Mouse (Mus musculus) thymus, adult 2 months (tissue): ENCODE measurements around the gene Samd4b. TPM values are rescaled to one million over a fixed set of nuclear protein-coding genes. Genes with fewer than 3 reads are reported as not detected.

Experiments
- DNase-seq: peaks from one replicate; pipeline ENCODE4 v3.0.0; 2021
- H3K27ac ChIP-seq: fragments of 200-500 bp; 2 replicates; pipeline ENCODE4 v1.5.1; 2012; ENCODE audit warnings: low read length, control low read depth; ENCODE audit not compliant: control insufficient read depth, insufficient read depth
- H3K27me3 ChIP-seq: fragments of 200-500 bp; 2 replicates; pipeline ENCODE4 v1.6.1; 2012; ENCODE audit warnings: mild to moderate bottlenecking, low read length, moderate library complexity, mixed read lengths; ENCODE audit not compliant: control insufficient read depth, insufficient read depth
- H3K36me3 ChIP-seq: fragments of 200-500 bp; 2 replicates; pipeline ENCODE4 v1.6.1; 2012; ENCODE audit warnings: mild to moderate bottlenecking, low read length, moderate library complexity; ENCODE audit not compliant: control insufficient read depth, insufficient read depth
- H3K4me1 ChIP-seq: fragments of 200-500 bp; replicated peaks from 2 replicates; pipeline ENCODE4 v1.6.1; 2012; ENCODE audit warnings: low read length; ENCODE audit not compliant: control insufficient read depth, insufficient read depth
- H3K4me3 ChIP-seq: fragments of 200-500 bp; 2 replicates; pipeline ENCODE4 v1.5.1; 2012; ENCODE audit warnings: mild to moderate bottlenecking, low read length, control low read depth, moderate library complexity; ENCODE audit not compliant: control insufficient read depth, insufficient read depth
- CTCF ChIP-seq: fragments of 200-500 bp; IDR thresholded peaks from 2 replicates; pipeline ENCODE4 v1.5.1; 2012; ENCODE audit warnings: mild to moderate bottlenecking, control low read depth, low read length, moderate library complexity, borderline replicate concordance; ENCODE audit not compliant: control insufficient read depth, poor library complexity, insufficient read depth; ENCODE audit errors: extremely low read depth
- POLR2A ChIP-seq: fragments of 200-500 bp; IDR thresholded peaks from 2 replicates; pipeline ENCODE4 v1.6.1; 2012; ENCODE audit warnings: mild to moderate bottlenecking, low read length, control low read depth, moderate library complexity; ENCODE audit not compliant: control insufficient read depth, poor library complexity, insufficient read depth; ENCODE audit errors: extremely low read depth
- WGBS: fragments of 180-500 bp; shearing (Covaris S2); methylation state at CpG from one replicate; pipeline ENCODE4 v1.1.7; 2018; 5-methylcytosine and 5-hydroxymethylcytosine counted together
- polyA plus RNA-seq: library from polyadenylated mRNA; depleted of rRNA; stranded (reverse); fragments of >200 nt; gene quantifications from 2 replicates; pipeline ENCODE4 v1.2.3, GENCODE M21; 2012

The Samd4b gene
- polyA plus RNA-seq, 1 experiment, result 118 TPM

- Histone ChIP-seq H3K4me1 (peaks cover 53% of the 10 kb centered on the region), H3K36me3 (no peaks in the 10 kb centered on the region; the same call in 1 of the 2 replicates), H3K4me3 (no peak overlapping the region), H3K27ac (no peak overlapping the region), H3K27me3 (no peaks in the 10 kb centered on the region)
- 97% methylated on average over 13 of the region's 13 CpGs for WGBS
- no peak for DNase-seq
- TF ChIP-seq CTCF (no peak), POLR2A (no peak)
Measured at GRCm38 (mm10) chr7:28562951-28563350, 35.0 kb downstream of the Samd4b start.

GRCm38 (mm10) chr7:28562371-28562770, 35.6 kb downstream of the Samd4b start:
- DNase-seq, result no peak
- 96% methylated on average over 13 of the region's 13 CpGs for WGBS
- Histone ChIP-seq H3K27me3 (no peaks in the 10 kb centered on the region), H3K36me3 (no peaks in the 10 kb centered on the region; the same call in 1 of the 2 replicates), H3K4me3 (no peak overlapping the region), H3K4me1 (peaks cover 56% of the 10 kb centered on the region), H3K27ac (no peak overlapping the region)
- TF ChIP-seq POLR2A (no peak), CTCF (no peak)

GRCm38 (mm10) chr7:28561967-28562366, 36.0 kb downstream of the Samd4b start:
- H3K27me3 ChIP-seq, result no peaks in the 10 kb centered on the region
- H3K4me1 ChIP-seq, result peaks cover 59% of the 10 kb centered on the region
- 96% methylated on average over 11 of the region's 11 CpGs for WGBS
- no peak overlapping the region for H3K27ac ChIP-seq
- TF ChIP-seq CTCF, result no peak
- TF ChIP-seq POLR2A, result no peak
- no peak for DNase-seq
- no peaks in the 10 kb centered on the region for H3K36me3 ChIP-seq
- no peak overlapping the region for H3K4me3 ChIP-seq

- 47% methylated on average over 10 of the region's 10 CpGs for WGBS
- no peak for TF ChIP-seq CTCF
- TF ChIP-seq POLR2A, result no peak; the same call in 1 of the 2 replicates
- peak; percentile 54 for DNase-seq
- peaks cover 65% of the 10 kb centered on the region for H3K4me1 ChIP-seq
- no peaks in the 10 kb centered on the region for H3K27me3 ChIP-seq
- H3K4me3 ChIP-seq, result no peak overlapping the region
- H3K27ac ChIP-seq, result peak overlapping the region; percentile 77
- no peaks in the 10 kb centered on the region for H3K36me3 ChIP-seq
Measured at GRCm38 (mm10) chr7:28560856-28561255, 37.1 kb downstream of the Samd4b start.

DNA sequence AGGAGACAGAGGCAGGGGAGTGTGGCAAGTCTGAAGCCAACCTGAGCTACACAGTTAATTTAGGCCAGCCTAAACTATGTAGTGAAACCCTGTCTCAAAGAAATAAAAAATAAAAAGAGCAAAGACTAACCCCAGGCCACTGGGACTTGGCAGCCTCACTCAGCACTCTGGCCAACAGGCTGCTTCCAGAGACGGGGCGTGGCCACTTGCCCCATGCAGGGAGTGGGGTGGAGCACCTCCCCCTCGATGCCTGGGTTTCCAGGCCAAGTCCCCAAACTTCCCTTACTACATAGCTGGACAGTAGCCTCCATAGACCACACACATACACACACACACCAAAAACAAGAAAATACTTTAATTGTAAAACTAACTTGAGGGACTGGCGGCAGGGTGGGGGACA, 39.5 kb downstream of the Samd4b start:
- DNase-seq, result no peak
- no peak for TF ChIP-seq POLR2A
- no peak for TF ChIP-seq CTCF
- Histone ChIP-seq H3K36me3 (no peaks in the 10 kb centered on the region), H3K4me1 (peaks cover 54% of the 10 kb centered on the region), H3K4me3 (no peak overlapping the region), H3K27me3 (no peaks in the 10 kb centered on the region), H3K27ac (peak overlapping the region; percentile 96)
- WGBS, result 57% methylated on average over 4 of the region's 4 CpGs

GRCm38 (mm10) chr7:28557708-28558107, 40.2 kb downstream of the Samd4b start:
- WGBS, result 2% methylated on average over 6 of the region's 6 CpGs
- TF ChIP-seq CTCF (peak; percentile 20; the same call in 1 of the 2 replicates), POLR2A (no peak)
- no peaks in the 10 kb centered on the region for H3K27me3 ChIP-seq
- peak; percentile 88 for DNase-seq
- H3K4me3 ChIP-seq, result no peak overlapping the region
- peak overlapping the region; percentile 96 for H3K27ac ChIP-seq
- H3K36me3 ChIP-seq, result no peaks in the 10 kb centered on the region
- peaks cover 54% of the 10 kb centered on the region for H3K4me1 ChIP-seq

GRCm38 (mm10) chr7:28557069-28557468, 40.9 kb downstream of the Samd4b start:
- WGBS, result 47% methylated on average over 5 of the region's 5 CpGs
- H3K27ac ChIP-seq, result peak overlapping the region; percentile 96
- no peak overlapping the region for H3K4me3 ChIP-seq
- DNase-seq, result no peak
- H3K27me3 ChIP-seq, result no peaks in the 10 kb centered on the region
- H3K4me1 ChIP-seq, result peaks cover 54% of the 10 kb centered on the region
- no peaks in the 10 kb centered on the region for H3K36me3 ChIP-seq
- TF ChIP-seq POLR2A (0 out of 2 replicates have a peak, but pooled peaks have one; percentile 24), CTCF (no peak)
